Mouse (Mus musculus) liver, embryonic 14.5 days (tissue): ENCODE measurements around the gene Wdr38.

Source experiments
- CTCF ChIP-seq: IDR thresholded peaks from 2 replicates; pipeline ENCODE4 v1.5.1; 2016; ENCODE audit warnings: antibody characterized with exemption, low read depth, control low read depth
- EP300 ChIP-seq: IDR thresholded peaks from 2 replicates; pipeline ENCODE4 v1.6.1; 2016; ENCODE audit warnings: antibody characterized with exemption, low read depth

DNA sequence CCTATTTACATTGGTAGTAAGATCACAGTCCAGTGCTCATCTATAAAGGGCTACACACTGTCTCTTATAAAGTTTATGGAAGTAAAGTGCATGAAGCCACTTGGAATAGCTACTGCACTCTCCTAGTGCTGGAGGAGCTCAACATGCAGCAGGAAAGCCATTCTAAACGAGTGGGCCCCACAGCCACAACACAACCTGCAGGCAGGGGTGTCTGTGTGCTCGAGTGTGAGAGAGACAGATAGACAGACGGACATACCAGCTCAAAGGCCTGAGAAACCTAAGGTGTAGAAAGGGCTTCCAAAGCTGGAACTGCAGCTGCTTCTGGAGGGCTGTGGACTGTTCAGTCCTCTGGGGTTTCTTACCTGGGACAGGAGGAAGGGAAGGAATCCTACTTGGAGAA, 19.3 kb downstream of the Wdr38 start:
- TF ChIP-seq CTCF (no peak), EP300 (no peak)
